Mouse (Mus musculus) liver, postnatal 0 days (tissue): ENCODE results near the gene Prss50.

ENCODE experiments used
- CTCF ChIP-seq: sonication (generic); IDR thresholded peaks from 2 replicates; pipeline ENCODE4 v1.5.1; 2016; ENCODE audit warnings: antibody characterized with exemption, low read depth
- EP300 ChIP-seq: IDR thresholded peaks from 2 replicates; pipeline ENCODE4 v1.6.1; 2016; ENCODE audit warnings: antibody characterized with exemption, low read depth, mild to moderate bottlenecking

DNA sequence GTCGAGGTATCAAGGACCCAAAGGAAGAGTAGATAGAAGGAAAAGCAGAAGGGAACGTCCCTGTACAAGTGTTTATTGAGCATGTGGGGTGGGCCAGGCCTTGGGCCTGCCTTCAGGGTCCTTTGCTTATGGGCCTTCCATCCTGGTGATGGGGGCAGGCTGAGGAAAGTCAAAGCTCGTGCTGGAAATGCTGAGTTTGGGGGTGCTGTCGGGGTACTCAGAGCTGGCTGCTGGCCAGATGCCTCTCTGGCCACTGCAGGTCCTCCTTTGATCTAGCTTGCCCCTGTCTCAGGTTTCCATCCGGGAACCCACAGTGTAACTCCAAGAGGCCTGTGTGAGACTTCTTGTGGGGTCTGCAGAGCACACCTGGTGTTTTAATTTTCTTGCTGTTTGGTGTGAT is 756 bp downstream of the Prss50 start:
- TF ChIP-seq CTCF (no peak), EP300 (no peak)
